Mouse (Mus musculus) thymus, postnatal 10 days (tissue): Measurements from ENCODE around the gene Celf2.

ENCODE experiments used
- DNase-seq, 2 experiments: peaks; one replicate each; pipeline ENCODE4 v3.0.0; 2021; ENCODE audit warnings: low spot score in 2 of 2

Gene Celf2

DNA sequence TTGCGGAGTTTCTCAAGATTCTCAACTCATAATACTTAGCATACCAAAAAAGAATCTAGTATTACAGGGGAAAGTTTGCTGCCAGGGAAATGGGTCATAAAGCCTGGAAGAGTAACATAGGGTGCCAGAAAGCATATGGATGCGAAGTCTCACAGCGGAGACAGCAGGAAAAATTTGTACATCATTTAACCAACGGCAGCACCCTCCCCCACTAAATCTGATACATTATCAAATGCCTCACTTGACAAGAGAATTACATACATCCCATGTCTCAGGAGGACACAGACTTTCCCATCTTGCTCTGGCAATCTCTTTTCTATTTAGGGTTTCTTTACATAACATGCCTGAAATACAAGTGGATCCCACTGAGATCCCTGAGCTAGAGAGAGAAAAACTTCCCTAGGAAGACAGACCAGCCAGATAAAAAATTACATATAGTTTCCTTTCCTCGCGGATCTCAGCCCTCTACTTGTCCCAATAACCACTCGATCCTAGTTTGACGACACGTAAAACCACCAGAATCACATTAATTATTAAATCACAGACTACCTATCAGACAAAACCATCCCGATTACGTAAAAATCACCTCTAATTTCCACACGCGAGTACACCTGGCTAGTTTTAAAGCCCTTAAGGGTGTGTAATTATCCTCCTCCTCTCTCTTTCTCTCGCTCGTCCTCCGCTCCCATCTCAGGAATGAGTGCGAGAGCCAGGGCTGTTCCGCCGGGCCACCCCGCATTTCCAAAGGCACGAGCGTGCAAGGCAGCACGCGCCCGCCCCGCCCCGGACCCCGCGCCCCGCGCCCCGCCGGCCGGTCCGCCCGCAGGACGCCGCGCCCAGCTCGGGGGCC lies 637.9 kb downstream of the Celf2 start:
- peak; percentile 5 to 7 for DNase-seq

DNA sequence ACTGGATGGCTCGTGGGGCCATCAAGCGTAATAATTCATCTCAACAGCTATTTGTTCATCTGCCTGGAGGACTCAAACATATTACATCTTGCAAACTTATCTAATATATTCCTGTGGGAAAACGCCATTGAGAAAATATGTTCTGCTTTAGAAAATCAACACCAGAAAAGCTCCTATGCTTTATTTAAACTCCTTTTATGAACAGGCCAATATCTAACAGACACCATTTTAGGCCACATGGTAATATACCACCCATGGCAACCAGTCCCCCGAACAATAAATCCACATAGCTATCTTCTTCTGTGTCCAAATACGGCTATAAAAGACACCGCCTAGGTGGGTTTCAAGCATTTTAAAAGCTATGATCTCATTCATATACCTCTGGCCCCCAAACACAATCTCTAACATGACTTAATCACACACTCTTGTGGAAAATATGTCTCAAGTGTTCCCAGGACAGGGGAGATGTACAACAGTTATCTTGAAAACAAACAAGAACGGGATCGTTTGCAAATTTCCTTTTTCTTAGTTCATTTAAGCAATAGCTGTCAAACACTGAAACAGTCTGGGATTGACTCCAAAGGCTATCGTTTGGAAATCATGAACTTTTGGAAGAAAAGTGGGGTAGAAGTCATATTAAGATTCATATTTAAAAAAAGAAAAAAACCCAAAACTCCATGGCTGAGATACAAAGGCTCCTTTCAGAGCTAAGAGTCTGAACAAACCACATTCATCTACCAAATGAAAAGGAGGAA lies 639.2 kb downstream of the Celf2 start:
- DNase-seq, result no peak

DNA sequence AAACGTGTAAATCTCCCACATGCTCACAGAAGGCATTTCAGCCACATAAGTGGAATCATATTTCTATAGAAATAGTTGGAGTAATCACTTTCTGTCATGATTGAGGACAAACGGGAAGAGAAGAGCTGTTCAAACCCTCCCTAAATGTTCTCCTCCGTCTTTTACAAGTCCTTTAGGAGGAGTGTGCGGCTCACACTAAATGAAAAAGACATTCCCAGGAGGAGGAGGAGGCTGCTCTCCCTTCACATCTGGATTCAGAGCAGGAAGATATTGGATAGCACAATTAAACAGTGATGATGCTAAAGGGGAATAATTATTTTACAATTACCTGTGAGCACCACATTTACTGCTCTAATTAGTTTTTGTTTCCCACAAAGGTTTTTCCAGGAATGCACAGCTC lies 642.1 kb downstream of the Celf2 start:
- no peak for DNase-seq

DNA sequence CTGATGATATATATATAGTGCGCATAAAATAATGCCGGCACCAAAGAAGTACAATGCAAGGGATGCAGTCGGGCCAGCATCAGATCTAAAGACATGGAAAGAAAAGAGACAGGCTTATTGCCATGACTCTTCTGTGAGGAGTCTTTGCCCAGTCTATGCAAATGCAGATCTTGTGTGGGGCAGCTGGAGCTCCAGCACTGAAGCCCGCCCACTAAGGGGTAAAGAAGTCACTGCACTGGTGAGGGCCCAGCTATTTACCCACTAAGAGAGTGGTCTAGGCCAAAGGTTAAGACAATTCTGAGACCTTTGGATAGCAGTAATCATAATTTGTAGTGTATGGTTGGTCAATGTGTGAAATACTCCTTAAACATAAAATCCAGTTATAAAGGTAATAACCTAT lies 643.6 kb downstream of the Celf2 start:
- DNase-seq, result no peak

DNA sequence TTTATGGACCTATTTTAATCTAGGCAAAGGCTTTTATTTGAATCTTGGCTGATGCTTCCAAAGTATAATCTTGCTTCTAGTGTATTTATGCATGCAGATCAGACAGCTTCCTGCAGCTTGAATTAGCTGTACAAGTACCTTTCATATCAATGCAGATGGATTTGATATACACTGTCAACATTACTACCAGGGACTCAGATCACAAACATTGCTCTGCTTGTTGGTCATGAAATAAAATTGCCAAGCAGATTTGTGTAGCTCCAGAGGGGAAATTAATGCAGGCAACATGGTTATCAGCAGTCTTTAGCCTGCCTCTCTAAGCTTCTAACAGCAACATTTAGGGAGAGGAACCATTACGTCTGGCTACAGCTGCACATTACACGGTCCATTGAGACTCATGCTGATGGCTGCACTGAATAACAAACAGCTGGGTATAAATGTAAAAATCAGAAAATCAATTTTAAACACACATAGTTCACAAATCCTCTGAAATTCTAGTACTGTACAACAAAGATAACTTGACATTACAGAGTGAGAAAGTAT lies 659.2 kb downstream of the Celf2 start:
- DNase-seq, result no peak

DNA sequence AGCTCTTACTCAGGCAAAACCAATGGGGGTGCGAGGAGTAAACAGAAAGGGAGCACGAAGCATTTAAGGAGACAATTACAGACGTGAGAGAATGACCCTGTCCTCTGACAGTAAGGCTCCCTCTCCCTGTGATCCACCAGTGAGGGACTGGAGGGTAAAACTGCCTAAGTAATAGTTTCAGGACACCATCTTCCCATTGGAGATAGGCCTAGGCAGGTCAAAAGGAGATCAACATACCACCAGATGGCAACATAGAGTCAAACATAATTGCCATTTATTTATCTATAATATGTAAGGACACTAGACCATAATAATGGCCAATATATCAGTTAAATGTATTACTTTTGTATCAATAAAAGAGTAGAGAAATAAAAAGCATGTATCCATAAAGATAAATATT lies 660.0 kb downstream of the Celf2 start:
- DNase-seq, result peak in 1 of 2 experiments; percentile 8

DNA sequence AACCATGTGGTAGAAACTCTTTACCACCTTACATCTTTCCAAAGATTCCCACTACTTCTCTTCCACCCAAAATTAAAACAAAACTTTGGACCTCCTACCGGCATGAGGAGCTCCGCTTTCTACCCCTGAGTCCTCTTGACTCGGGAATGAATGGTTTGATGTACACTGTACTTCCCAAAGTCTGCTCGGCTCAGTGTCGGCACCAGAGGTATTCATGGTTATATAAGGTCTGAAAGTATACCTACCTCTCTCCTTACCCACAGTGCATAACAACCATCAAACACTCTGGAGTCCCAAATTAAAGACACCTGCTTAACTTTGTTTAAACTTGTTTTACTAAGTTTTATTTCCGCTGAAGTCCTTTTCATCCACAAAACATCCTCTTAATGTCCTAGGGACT lies 679.3 kb downstream of the Celf2 start:
- no peak for DNase-seq

DNA sequence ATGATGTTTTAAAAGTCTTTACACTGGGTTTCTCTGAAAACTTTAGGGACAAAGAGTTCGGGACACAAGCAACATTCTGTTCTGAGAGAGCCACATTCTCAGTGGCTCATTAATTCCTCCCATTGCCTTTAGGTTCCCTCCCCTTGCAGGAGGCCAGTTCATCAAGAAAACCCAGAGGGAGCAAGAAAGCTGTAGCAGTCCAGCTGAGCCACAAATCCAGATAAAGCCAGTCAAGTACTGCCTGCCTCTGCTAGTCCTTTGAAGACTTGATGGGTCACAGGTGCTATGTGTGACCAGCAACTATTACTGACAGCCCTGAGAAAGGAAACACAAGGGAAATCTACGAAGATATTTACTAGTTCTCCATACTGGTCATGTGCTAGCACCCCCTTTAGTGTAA lies 681.8 kb downstream of the Celf2 start:
- no peak for DNase-seq

DNA sequence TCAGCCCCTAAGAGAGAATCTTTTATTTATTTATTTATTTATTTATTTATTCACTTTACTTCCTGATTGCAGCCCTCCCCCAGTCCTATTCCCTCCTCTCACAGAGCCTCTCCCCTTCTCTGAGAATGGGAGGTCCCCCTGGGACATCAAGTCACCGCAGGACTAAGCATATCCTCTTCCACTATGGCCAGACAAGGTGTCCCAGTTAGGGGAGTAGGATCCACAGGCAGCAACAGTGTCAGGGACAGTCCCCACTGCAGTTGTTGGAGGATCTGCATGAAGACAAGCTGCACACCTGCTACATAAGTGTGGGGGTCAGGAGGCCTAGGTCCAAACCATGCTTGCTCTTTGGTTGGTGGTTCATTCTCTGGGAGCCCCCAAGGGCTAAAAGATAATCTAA lies 686.3 kb downstream of the Celf2 start:
- DNase-seq, result no peak

DNA sequence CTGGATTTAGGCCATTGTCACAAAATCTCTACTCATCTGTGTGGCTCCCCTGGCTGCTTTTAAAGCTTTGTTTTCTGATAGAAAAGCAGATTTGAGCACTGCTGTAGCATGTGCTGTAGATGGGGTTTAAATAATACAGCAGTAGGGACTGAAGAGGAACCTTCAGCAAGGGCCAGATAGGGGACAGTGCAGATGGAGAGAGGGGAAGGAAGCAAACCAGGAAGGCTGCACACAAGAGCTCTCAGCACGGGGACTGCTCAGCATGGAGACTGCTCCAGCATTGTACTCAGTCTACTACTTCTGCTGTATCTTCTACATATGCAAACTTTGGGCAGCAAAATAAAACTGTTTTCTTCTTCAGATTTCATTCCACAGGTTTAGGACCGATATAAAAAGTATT lies 687.8 kb downstream of the Celf2 start:
- DNase-seq, result no peak

DNA sequence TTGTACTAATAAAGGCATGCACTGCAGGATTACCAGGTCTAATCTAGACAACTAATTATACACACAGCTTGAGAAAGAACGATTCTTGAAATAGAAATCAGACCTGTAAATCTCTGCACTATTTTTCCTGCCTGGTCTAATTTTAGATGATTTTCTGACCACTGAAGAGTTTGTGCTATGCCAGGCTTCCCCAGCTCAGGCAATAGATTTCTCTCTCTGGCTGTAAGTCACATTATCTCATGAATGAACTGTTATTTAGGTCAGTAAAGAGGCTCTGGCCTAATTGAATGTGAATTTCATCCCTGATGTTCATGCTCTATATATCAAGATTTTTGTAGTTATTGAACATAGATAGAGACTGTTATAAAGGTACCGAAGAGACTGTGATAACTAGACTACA lies 694.1 kb downstream of the Celf2 start:
- no peak for DNase-seq

DNA sequence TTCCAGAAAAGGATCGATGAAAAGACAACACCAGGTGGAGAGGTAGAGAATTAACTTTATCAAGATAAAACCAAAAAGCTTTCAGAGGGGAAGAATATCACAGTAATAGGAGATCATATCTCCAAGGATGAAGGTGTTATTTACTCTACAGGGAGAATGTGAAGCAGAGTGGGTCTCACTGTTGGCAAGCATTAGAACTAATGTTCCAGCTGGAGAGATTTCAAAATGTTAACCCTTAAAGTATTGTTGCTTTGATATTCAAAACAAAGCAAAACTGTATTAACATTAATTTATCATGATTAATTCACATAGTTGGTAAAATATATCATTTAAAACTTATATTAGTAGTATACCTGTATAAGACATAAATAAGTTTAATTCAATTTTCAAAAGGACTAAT lies 700.6 kb downstream of the Celf2 start:
- DNase-seq, result no peak

DNA sequence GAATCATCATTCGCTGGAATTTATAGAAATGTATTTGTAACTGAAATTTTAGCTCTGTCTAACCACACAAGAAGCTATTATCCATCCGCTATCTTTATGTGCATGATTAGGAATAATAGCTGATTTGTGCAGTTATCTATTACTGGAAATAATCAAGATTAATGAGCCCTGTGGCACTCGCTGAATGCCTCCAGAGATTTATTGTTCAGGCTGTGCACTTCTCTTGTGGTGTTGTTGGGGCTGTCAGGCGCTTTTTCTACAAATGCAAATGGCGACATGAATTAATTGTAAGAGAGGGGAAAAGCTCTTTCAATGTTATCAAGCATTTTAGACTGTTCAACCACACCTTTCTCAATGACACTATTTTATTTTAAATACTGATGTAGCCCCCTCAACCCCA lies 712.6 kb downstream of the Celf2 start:
- DNase-seq, result no peak

DNA sequence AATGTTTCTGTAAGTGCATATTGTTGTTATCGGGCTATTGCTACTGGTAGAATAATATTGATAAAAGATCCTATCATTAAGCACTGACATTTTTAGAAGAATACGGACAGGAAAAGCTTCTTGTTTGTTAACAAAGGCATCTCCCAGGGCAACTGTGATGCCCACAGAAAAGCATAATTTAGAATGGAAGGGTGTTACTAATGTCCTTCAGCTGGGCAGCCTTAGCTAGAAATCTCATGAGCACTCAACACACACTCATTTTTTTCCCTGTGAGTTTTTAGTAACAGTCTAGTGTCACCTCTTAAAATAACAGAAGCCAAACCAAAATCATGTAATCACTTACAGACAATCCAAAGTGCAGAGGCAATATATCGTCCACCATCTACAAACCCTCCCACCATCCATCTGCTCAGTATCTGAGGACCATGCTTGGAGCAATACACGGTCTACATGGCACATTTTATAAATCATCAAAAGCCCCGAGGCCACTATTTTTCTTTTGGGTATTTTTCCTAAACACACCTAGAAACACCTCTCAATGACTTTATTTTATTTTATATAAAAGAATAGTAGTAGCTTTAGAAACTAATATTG lies 713.3 kb downstream of the Celf2 start:
- no peak for DNase-seq

DNA sequence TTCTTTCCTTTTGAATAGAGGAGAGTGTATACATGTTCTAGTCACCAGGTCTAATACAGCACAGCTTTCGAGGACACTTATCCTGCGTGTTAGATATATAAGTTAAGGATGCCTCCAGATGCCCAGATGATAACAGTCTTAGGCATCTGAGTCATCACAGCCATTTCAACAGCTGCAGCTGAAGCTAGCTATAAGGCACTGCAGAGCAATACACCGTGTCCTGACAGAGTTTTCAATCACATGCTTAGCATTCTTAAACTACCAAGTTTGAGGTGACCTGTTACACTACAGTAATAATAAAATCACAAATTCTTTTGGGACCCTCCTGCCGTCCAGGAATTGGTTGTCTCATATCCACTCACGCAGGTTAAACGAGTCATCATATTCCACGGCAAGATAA lies 714.5 kb downstream of the Celf2 start:
- no peak for DNase-seq

DNA sequence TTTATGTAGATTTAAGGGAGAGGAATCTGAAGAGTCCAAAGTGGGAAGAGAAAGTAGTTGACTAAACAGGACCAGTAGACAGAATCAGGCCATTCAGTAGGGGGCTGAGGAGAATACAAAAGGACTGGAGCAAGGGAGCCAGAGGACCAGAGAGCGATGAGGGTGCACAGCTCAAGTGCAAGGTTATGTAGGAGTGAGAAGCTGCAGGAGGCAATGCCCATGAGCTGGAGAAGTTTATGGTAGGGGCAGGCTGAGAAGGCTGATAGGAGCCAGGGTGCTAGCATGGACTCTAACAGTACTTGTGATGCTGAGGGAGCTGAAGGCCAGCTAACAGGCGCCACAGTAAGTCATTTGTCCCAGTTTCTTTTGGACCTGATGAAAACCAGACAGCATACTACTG lies 718.5 kb downstream of the Celf2 start:
- DNase-seq, result no peak

DNA sequence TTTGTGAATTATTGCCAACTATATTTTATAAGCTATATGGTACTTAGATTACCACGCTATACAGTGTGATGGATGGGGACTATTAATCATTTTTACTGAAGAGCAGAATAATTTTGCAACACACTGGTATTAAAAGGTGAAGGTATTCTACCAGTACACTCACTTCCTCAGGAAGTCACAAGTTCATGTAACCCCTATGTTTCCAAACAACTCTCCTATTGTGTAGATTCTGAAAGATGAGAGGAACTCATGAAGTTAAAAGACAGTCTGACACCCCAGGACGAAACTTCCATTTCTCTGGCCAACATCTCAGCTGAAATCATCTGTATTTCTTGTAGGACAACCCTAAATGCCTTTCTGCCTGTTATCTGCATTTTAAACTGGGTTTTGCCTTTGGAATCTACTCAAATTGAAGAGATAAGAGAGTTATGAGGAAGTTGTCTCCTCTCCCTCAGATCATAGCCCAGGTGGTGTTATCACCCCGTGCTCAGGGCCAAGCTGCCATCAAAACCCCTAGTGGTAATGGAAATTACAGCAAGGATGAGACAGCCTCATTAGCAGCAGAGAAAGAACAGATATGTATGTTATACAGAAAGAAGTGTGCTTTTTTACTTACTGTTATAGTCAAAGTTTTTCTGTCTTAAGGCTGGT lies 722.7 kb downstream of the Celf2 start:
- DNase-seq, result peak; percentile 4 to 32

DNA sequence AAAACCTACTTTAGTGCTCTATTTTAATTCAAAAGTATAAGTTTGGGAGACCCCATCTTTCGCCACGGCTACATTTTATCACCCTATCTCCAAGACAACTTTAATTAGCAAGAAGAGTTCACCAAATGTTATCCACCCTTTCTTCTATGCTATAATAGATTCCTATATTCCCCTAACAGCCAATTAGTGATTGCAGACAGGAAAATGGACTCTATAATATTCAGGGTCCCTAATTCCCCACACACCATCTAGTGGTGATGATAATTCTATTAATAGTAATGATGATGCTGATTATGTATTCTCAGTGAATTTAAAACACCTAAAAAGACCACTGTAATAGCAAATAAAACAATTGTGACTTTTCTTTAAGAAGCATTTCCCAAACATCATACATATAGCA lies 739.1 kb downstream of the Celf2 start:
- no peak for DNase-seq

DNA sequence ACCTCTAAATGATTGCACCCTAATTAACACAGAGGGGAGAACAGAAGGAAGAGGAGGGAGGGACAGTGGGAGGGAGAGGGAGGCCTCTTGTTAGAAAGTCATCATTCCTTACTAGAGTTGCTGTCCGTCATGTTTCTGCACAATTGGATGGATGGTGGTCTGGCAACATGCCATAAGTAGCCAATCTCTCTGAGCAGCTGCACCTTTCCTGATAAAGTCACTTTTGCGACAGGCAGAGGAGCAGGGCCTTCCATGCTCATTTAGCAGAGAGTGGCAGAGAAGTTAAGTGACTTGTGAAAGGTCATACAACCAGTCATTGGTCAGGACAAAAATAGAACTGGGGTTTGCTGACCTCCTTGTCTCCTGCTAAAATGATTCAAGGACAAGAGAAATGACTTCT lies 747.0 kb downstream of the Celf2 start:
- no peak for DNase-seq

DNA sequence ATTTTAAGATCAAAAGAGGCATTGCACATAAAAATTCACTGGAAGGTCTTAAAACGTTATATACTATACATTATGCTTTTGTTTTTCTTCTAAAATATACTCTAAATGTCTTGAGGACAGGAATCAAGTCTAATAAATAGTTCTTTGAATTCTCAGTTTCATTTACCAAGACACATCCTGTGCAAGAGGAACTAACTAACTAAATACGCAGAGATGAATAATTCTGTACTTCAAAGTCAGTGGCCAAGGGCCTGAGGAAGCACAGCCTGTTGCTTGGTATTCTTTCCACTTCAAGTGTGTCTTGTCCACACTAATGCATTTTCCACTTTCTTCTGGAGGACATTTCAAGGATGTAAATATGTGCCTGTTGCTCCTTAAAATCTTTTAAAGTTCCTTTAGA lies 766.2 kb downstream of the Celf2 start:
- no peak for DNase-seq

DNA sequence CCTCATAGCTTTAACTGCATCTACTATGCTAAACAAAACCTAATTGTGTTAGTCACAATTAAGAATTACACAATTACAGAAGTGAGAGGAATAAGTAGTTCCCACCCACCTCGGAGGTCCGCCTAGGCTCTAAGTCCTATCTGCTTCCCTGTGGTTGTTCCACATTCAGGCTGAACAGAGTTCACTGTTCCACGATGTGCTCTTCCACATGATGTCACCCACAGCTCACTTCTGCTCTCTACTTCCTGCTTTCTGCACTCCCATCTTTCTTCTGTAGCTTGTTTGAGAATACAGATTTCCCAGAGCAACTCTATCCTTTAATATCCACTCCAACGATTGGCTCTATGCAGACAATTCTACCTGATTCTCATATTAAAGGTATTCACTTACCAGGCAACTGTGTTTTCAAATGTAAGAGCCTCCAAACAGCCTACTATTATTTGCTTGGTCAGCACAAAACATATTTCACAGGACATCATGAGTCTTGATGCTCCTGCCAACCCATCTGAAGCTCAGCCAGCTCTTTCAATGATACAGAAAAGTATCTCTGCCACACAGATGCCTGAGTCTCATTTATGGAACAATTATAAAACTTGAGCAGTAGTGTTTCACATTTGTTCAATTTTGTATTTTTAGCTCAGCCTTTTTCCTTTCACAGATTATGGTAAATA lies 769.2 kb downstream of the Celf2 start:
- DNase-seq, result no peak

DNA sequence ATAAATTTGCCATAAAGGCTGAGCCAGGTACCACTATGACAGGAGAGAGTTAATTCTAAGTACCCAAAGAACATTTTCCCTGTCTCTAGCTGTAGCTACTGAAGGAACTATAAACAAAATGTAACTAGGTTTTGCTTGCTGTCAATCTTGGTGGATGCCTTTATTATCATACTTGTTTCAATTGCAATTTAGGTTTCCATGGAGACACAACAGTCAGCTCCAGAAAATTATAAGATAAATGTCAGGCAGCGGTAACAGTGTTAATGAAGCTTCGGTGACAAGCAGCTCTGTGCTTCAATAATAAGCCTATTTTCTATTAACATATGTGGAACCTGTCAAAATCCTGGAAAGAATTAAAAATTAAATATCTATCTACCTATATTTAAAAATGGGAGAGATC lies 777.3 kb downstream of the Celf2 start:
- no peak for DNase-seq
